Mouse (Mus musculus) testis, adult 2 months (tissue): ENCODE results near the gene Gm45062.

Experiments
- CTCF ChIP-seq: fragments of 200-500 bp; IDR thresholded peaks from 2 replicates; pipeline ENCODE4 v1.5.1; 2012; ENCODE audit warnings: low read depth, mild to moderate bottlenecking, inconsistent platforms, low read length, moderate library complexity; ENCODE audit not compliant: control insufficient read depth, insufficient read depth, insufficient replicate concordance
- POLR2A ChIP-seq: fragments of 200-500 bp; IDR thresholded peaks from 2 replicates; pipeline ENCODE4 v1.6.1; 2012; ENCODE audit warnings: low read depth, mild to moderate bottlenecking, inconsistent platforms, low read length, moderate library complexity; ENCODE audit not compliant: control insufficient read depth

DNA sequence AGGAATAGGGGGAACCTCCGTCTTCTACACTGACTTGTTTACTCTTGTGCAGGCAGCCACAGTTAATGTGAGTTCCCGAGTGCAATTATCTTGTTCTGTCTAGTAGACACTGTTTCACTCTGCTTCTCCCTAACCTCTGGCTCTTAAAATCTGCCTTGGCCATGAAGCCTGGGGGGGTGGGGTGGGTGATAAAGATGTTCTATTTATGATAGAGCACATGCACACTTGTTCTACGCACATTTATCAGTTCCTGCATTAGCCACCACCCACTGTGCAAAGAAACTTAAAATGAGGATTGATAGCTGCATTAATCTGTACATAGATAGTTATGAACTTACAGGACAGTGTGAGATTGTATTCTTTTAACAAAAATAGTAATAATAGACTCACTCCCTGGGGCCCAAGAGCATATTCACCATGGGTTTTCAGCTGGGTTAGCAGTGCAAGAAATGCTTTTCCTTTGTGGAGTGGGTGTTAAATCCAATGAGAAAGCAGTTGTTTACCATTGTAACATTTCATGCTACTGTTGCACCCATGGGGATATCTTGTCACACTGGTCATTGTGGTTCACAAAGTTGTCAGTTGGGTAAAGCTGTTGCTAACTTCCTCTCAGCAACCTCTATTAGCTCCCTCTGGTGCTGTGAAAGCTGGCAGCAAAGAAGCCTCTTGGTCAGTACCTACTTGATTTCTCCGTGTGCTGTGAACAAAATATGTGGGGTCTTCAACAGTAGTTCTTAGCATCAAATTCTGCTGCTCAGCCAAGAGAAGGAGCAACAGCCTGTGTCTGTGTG, 272.0 kb downstream of the Gm45062 start:
- no peak for TF ChIP-seq CTCF
- no peak for TF ChIP-seq POLR2A
